Mouse (Mus musculus) cerebellum, adult (tissue): Measurements from ENCODE around the gene Ptchd1.

Experiments
- ATAC-seq: cut with Nextera tagmentation; 2 replicates; pipeline ENCODE4 v1.9.2; 2017; ENCODE audit warnings: mild to moderate bottlenecking, moderate library complexity, mixed read lengths; ENCODE audit not compliant: insufficient number of reproducible peaks, low FRiP score, low TSS enrichment

Gene Ptchd1

DNA sequence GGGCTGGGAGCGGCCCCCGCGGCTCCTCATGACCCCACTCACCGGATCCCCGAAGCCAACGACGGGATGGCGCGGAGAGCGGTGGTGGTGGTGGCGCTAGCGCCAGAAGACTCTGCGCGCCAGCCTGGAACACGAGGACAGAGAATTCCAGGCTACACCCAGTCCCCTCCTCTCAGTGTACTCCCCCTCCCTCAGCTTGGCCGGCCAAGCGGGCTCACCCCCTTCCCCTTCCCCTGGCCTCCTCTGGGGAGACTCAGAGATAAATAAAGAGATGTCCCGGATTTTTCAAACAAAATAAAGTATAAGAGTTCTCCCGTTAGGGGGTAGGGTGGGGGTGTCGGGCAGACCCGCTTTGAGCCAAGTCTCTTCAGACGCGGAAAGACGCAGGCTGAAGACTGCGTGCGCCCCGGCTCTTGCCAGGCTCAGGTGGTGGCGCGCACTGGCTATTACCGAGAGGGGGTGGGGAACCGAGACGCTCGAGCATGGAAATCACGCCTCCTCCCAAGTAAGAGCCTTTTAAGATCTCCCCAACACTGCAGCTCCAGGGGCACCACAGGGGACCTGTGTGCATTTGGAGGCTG is at the start of gene Ptchd1:
Gene Ptchd1, minus strand, starts transcription at position 114 of the 581 bp plus-strand sequence.
- ATAC-seq: peak; percentile 61

DNA sequence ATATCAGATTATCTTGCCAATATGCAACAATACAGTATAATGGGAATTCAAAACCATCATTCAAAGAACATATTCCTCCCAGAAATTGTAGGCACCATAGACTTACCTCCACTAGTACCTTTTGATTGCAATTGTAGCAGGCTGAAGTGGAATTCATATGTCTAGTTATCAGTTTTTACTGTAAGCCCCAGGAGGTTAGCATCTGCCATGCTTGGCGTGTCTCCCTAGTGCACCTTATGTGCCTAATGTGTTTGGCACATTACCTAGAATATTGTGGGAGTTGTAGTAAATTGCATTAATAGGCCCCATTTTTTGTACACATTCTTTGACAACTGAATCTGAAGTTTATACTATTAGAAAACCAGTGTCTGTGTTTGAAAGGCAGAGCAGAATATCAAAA is 34.4 kb upstream of the Ptchd1 start:
- peak; percentile 80 for ATAC-seq

DNA sequence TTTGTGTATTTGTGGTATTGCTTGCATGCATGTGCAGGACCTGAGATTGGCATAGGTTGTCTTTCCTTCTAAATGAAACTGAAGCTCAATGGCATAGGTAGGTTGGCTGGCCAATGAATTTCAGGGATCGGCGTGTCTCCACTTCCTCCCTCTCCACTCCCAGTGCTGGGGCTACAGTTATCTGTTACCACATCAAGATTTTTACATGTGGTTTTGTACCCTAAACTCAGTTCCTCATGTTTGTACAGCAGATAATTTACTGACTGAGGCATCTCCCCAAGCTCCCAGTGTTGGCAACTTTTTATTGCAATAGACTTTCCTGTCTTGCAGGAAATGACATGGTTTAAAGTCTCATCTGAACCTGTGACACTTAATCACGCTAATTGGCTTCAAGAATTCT is 22.4 kb upstream of the Ptchd1 start:
- no peak for ATAC-seq

- ATAC-seq: no peak
These were observed 20.4 kb upstream of the Ptchd1 start for GRCm38 (mm10) chrX:155643975-155644374.

DNA sequence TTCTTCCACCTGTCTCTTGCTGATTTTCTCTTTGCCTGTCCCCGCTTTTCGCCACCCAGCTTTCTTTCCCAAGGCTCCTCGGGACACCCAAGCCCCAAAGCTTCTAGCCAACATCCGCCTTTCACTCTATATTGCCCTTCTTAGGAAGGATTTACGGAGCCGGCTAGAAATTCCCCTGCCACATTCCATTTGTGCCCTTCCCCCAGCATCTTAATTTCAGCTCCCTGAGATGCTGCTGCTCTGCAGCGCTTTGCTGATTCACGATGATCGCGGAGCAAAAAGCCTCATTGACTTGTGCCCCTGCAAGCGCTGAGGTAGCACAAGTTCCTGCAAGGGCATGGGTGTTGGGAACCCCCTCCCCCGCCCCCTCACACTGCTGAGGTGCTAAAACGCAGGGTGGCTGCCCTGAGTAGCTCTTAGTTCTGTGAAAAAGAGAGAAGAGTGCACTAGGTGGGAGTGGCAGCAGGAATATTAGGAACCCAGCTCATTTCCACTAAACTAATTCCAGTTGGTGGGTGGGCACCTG is 2.1 kb upstream of the Ptchd1 start:
- no peak for ATAC-seq

DNA sequence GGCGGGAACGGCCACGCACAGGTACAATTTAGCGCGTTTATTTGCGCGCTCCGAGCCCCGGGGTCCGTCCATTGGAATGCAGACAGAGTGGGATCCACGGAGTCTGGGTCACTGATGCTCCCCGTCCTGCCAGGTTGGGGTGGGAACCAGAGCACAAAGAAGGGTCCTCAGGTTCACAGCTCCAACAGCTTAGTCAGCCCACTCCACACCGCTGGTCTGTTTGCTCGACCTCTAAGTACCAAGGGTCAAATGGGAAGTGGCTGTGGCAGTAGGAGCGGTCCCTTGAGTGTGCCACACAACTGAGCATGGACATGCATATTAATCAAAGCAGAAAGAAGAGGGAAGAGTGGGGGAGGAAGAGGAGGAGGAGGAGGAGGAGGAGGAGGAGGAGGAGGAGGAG is 1.3 kb upstream of the Ptchd1 start:
- no peak for ATAC-seq

- peak; percentile 50 for ATAC-seq
These were observed 777 bp upstream of the Ptchd1 start, which contains the start of gene Gm15155 for GRCm38 (mm10) chrX:155624341-155624841. Gene Gm15155, plus strand, starts transcription at chrX:155624741.

DNA sequence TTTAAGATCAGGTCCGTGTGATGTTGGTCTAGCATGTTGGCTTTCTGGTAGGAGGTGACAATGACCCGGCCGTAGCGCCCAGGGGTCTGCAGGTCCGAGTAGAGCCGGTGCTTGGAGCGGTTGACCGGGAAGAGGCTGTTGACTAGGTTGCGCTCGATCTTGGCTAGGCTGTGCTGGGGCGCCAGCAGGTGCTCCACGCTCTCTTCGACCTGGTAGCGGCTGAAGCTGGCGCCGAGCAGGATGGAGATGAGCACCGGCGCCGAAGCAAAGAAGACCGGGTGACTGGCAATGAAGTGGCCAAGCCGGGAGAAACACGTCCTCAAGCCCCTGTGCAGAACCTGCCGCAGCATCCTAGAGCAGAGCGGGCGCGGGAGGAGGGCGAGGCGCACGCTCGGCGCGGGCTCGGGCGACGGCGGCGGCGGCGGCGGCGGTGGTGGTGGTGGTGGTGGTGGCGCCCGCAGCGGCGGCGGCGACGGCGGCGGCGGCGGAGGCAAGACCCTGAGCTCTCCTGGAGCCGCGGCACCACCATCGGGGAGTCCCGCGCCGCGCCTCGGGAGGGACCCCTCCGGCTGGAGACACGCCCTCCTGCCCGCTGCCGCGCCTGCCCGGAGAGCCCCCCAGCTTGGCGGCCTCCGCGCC is 534 bp downstream of the Ptchd1 start:
- ATAC-seq: peak; percentile 49

- ATAC-seq: peak; percentile 41; the same call in 1 of the 2 replicates
These were observed 1.1 kb downstream of the Ptchd1 start for GRCm38 (mm10) chrX:155622527-155622926.

DNA sequence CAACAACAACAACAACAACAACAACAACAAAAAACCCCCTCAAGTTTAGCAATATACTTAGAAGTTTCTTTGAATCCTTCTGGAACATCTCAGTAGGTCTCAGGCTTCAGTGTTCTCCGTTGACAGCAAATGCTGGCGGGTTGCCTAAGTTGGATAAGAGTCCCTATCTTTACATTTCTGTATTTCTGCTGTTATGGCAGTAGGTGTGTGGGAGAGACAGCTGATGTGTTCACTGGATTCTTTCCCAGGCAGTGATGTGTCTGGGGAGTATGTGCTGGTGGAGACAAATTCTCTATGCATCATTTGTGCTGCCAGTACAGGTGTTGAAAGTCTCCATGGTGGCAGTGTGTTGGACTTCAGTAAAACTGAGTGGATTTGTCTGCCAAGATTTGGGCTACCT is 22.4 kb downstream of the Ptchd1 start:
- no peak for ATAC-seq

DNA sequence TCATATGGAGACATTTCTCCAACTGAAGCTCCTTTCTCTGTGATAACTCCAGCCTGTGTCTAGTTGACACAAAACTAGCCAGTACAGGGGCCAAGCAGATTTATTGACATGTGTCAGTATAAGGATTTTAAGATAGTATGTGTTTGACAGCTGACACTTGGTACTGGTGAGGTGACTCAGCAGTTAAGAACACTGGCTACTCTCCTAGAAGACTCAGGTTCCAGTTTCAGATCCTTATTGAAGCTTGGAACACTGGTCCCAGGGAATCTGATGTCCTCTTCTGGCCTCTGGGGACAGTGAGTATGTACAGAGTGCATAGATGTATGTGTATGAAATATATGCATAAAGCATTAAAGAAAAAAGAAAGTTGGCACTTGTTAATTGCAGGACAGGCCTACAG is 27.2 kb downstream of the Ptchd1 start:
- no peak for ATAC-seq

DNA sequence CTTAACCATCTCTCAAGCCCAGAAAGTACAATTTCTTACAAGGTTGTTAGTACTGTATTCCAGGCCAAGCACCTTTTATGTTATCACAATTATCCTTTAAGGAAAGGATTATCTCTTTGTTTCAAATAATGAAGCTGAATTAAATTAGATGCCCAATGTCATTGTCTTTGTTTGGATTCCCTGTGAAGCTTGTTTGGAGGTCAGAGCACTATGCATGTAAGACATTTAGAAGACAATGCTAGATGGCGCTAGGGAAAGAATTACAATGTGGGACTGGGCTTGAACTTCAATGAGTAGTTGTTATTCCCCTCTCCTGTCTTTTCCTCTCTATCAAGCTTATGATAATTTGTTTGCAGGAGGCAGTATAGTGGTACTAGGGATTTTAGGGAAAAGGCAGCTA is 28.9 kb downstream of the Ptchd1 start:
- ATAC-seq: no peak

- ATAC-seq: no peak
These were observed 31.1 kb downstream of the Ptchd1 start for GRCm38 (mm10) chrX:155592467-155592866.

DNA sequence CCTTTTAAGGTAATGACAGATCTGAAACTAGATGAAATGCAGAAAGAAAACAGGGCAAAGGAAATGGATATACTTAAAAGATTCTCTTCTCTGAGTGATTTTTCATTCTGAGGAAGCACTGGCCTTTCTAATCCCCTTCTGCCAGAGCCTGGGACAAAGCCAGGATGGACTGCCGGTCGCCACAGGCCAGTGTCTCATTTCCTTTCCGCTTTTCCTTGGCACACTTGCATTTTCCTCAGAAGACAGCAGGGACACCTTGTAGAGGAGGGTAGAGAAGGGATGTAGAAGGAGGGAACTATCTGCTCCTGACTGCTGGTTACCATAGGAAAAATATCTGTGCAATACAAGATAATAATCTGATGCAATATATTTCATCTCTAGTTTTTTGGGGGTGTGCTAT is 32.1 kb downstream of the Ptchd1 start:
- ATAC-seq: peak; percentile 93

GRCm38 (mm10) chrX:155584586-155584985 is 39.0 kb downstream of the Ptchd1 start:
- no peak for ATAC-seq

- no peak for ATAC-seq
These were observed 43.8 kb downstream of the Ptchd1 start for GRCm38 (mm10) chrX:155579791-155580190.

DNA sequence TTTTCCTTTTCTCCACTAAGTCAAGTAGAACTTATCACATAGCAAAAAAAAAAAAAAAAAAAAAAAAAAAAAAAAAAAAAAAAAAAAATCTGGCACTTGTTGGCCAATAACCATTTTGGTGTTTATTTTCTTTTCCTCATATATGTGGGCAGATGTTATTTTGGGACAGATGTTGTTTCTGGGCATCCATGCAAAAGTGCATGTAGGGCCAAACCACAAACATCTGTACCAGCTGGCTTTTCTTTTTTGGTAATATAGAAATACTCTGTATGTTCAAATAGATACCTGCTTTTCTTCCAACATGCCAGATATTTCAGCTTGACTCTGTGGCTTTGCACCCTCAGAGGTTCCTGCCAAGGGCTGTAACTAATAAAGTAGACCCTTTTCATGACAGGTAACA is 51.2 kb downstream of the Ptchd1 start:
- ATAC-seq: no peak

DNA sequence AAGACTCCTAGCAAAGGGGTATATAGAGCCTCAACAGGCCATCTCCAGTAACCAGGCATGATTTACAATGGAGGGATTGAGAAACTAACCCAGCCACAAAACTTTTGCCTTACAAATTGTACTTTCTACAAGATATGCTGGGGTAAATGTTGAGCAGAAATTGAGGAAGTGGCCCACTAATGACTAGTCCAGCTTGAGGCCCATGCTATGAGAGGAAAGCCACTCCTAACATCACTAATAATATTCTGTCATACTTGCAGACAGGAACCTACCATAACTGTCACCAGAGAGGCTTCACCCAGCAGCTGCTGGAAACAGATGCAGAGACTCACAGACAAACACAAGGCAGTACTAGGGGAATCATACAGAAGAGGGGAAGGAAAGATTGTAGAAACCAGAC is 79.8 kb downstream of the Ptchd1 start:
- ATAC-seq: no peak
